Mouse (Mus musculus): ENCODE measurements around the gene Golga3.

The Golga3 gene

GRCm38 (mm10) chr5:110231638-110232037, 55.1 kb downstream of the Golga3 start:
- DNase-seq (ENCODE audit: extremely low spot score), result peak; percentile 20

GRCm38 (mm10) chr5:110232346-110232745, 55.8 kb downstream of the Golga3 start:
- DNase-seq (ENCODE audit: extremely low spot score), result no peak

- no peak for DNase-seq (ENCODE audit: extremely low spot score)
Measured at GRCm38 (mm10) chr5:110244091-110244490, 67.6 kb downstream of the Golga3 start.

- DNase-seq (ENCODE audit: extremely low spot score), result no peak
Measured at GRCm38 (mm10) chr5:110266941-110267340, 90.4 kb downstream of the Golga3 start.

- DNase-seq (ENCODE audit: extremely low spot score), result peak; percentile 92
Measured at GRCm38 (mm10) chr5:110269141-110270101, 92.9 kb downstream of the Golga3 start, which contains the start of gene Pgam5. TSS of gene Pgam5 (minus strand) at chr5:110269913.

GRCm38 (mm10) chr5:110270242-110270641, 93.7 kb downstream of the Golga3 start:
- DNase-seq (ENCODE audit: extremely low spot score), result no peak

- no peak for DNase-seq (ENCODE audit: extremely low spot score)
Measured at GRCm38 (mm10) chr5:110274147-110274546, 97.6 kb downstream of the Golga3 start.

GRCm38 (mm10) chr5:110274846-110275245, 98.3 kb downstream of the Golga3 start:
- DNase-seq (ENCODE audit: extremely low spot score), result no peak
